Mouse (Mus musculus) stomach, embryonic 16.5 days (tissue): Measurements from ENCODE around the gene Slc2a13. TPM values are rescaled to one million over a fixed set of nuclear protein-coding genes. Genes with fewer than 3 reads are reported as not detected.

Source experiments
- ATAC-seq: fragments of 200-750 bp; cut with Nextera tagmentation; 2 replicates; pipeline ENCODE4 v1.8.0; 2017; ENCODE audit warnings: moderate number of reproducible peaks, moderate TSS enrichment; ENCODE audit not compliant: insufficient read depth, low FRiP score
- H3K27ac ChIP-seq: fragments of 300-500 bp; sonication (generic); 2 replicates; pipeline ENCODE4 v1.5.1; 2014; ENCODE audit warnings: low read length
- H3K27me3 ChIP-seq: fragments of 300-500 bp; sonication (generic); 2 replicates; pipeline ENCODE4 v1.6.1; 2014; ENCODE audit warnings: low read length, control low read depth, mixed read lengths; ENCODE audit not compliant: control insufficient read depth, insufficient read depth
- H3K36me3 ChIP-seq: fragments of 300-500 bp; sonication (generic); 2 replicates; pipeline ENCODE4 v1.6.1; 2014; ENCODE audit warnings: low read length; ENCODE audit not compliant: control insufficient read depth, insufficient read depth
- H3K4me1 ChIP-seq: fragments of 300-500 bp; sonication (generic); 2 replicates; pipeline ENCODE4 v1.6.1; 2014; ENCODE audit warnings: low read length, control low read depth, mixed read lengths; ENCODE audit not compliant: control insufficient read depth, insufficient read depth
- H3K4me2 ChIP-seq: fragments of 300-500 bp; sonication (generic); 2 replicates; pipeline ENCODE4 v1.6.1; 2014; ENCODE audit warnings: low read depth, low read length, mixed read lengths
- H3K4me3 ChIP-seq: fragments of 300-500 bp; sonication (generic); replicated peaks from 2 replicates; pipeline ENCODE4 v1.5.1; 2014; ENCODE audit warnings: mild to moderate bottlenecking, low read length
- H3K9ac ChIP-seq: fragments of 300-500 bp; sonication (generic); 2 replicates; pipeline ENCODE4 v1.6.1; 2014; ENCODE audit warnings: low read length
- H3K9me3 ChIP-seq: fragments of 300-500 bp; sonication (generic); replicated peaks from 2 replicates; pipeline ENCODE4 v1.6.1; 2016; ENCODE audit warnings: low read length, control low read depth; ENCODE audit not compliant: control insufficient read depth
- WGBS: fragments of 180-500 bp; shearing (Covaris S2); extraction: QIAGEN DNeasy Blood & Tissue Kit; methylation state at CpG from one replicate; pipeline ENCODE4 v1.1.7; 2014; 5-methylcytosine and 5-hydroxymethylcytosine counted together
- polyA plus RNA-seq: library from polyadenylated mRNA; unstranded; fragments of >200 nt; fragmentation: Nextera tagmentation; extraction: Ambion mirVana; gene quantifications from 2 replicates; pipeline ENCODE4 v1.2.1, GENCODE M21; 2015

Slc2a13 gene
- polyA plus RNA-seq, 1 experiment from 2014 or later, result 0.96 TPM

DNA sequence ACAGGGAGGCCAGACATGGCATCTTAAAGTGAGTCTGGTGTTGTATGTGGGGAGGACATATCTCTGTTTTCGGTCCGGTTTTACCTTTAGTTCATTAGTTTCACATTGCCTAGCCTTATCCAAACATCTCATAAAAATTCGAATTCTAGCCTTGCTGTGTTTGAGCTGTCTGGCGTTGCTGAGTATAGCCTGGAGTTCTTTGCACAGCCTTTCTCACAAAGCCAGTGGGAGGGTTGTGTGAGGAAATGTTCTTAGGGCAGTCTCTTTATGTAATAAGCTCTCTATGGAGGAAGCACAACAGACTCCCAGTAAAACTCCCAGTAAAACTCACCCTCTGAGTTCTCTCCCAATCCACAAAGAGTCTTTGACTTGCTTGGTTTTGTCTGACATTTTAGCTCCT, 246.0 kb downstream of the Slc2a13 start:
- no peaks in the 10 kb centered on the region for H3K27me3 ChIP-seq
- no peak overlapping the region for H3K4me2 ChIP-seq
- no peak for ATAC-seq
- H3K36me3 ChIP-seq, result no peaks in the 10 kb centered on the region
- no peak overlapping the region for H3K9ac ChIP-seq
- H3K4me1 ChIP-seq, result no peaks in the 10 kb centered on the region
- H3K27ac ChIP-seq, result no peak overlapping the region
- WGBS, result 84% methylated on average over 4 of the region's 4 CpGs
- no peak overlapping the region for H3K4me3 ChIP-seq
- no peaks in the 10 kb centered on the region for H3K9me3 ChIP-seq

- H3K36me3 ChIP-seq, result no peaks in the 10 kb centered on the region
- no peak overlapping the region for H3K27ac ChIP-seq
- no peak overlapping the region for H3K9ac ChIP-seq
- H3K27me3 ChIP-seq, result no peaks in the 10 kb centered on the region
- ATAC-seq, result no peak
- WGBS, result 62% methylated on average over 3 of the region's 3 CpGs
- no peaks in the 10 kb centered on the region for H3K9me3 ChIP-seq
- H3K4me3 ChIP-seq, result no peak overlapping the region
- no peaks in the 10 kb centered on the region for H3K4me1 ChIP-seq
- H3K4me2 ChIP-seq, result no peak overlapping the region
These were observed 253.7 kb downstream of the Slc2a13 start for GRCm38 (mm10) chr15:91319376-91319775.

GRCm38 (mm10) chr15:91316964-91317363, 256.1 kb downstream of the Slc2a13 start:
- Histone ChIP-seq H3K9me3 (no peaks in the 10 kb centered on the region), H3K4me1 (no peaks in the 10 kb centered on the region), H3K9ac (no peak overlapping the region), H3K27ac (no peak overlapping the region), H3K36me3 (no peaks in the 10 kb centered on the region), H3K27me3 (no peaks in the 10 kb centered on the region), H3K4me2 (no peak overlapping the region), H3K4me3 (no peak overlapping the region)
- 81% methylated on average over 4 of the region's 4 CpGs for WGBS
- no peak for ATAC-seq

DNA sequence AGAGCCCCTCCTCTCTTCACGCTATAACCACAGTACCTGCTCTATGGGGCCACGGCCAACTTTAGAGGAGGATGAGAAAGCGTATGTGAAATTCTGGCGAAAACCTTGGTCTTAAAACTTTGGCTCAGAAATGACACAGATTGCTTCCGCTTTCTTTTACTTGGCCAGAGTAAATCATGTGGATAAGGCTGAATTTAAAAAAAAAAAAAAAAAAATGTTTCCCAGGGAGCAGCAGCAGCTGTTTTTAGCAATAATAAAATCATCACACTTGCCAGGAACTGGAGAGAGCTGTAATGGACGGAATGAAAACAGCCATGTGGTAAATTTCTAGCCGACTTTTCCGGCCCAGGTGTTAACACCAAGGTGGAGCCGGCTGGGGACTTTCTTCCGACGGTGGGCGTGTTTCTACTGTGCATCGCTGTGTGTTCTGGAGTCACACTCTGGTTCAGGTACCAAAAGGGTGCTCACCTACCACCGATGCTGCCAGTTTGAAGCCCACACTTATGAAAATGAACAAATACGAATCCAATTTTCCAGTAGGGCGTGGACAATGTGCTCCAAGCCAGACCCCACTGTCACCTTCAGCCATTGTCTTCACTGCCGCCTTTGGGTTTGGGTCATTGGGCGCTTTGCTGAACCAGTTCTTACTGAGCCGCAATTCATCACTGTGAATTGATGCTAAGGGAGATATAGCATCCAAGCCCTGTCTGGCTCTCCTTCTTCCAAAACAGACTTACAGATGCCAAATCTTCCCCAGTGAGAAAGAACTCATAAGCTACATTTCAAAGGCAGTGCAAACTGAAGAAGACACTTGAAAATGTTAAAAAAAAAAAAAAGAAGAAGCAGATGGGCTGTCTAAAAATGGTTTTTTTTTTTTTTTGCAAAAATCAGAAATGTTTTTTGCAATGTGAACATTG, 258.4 kb downstream of the Slc2a13 start:
- Histone ChIP-seq H3K4me3 (no peak overlapping the region), H3K27ac (no peak overlapping the region), H3K9ac (no peak overlapping the region), H3K36me3 (no peaks in the 10 kb centered on the region), H3K9me3 (no peaks in the 10 kb centered on the region), H3K4me1 (no peaks in the 10 kb centered on the region), H3K27me3 (no peaks in the 10 kb centered on the region), H3K4me2 (peak overlapping the region; percentile 33)
- ATAC-seq, result peak; percentile 33; the same call in 1 of the 2 replicates
- 53% methylated on average over 19 of the region's 19 CpGs for WGBS

- H3K9me3 ChIP-seq, result no peaks in the 10 kb centered on the region
- WGBS, result 51% methylated on average over 7 of the region's 7 CpGs
- H3K27me3 ChIP-seq, result no peaks in the 10 kb centered on the region
- no peaks in the 10 kb centered on the region for H3K36me3 ChIP-seq
- H3K4me1 ChIP-seq, result no peaks in the 10 kb centered on the region
- H3K4me2 ChIP-seq, result no peak overlapping the region
- no peak for ATAC-seq
- no peak overlapping the region for H3K4me3 ChIP-seq
- H3K9ac ChIP-seq, result no peak overlapping the region
- H3K27ac ChIP-seq, result no peak overlapping the region
These were observed 268.7 kb downstream of the Slc2a13 start for GRCm38 (mm10) chr15:91304296-91304852.

- H3K36me3 ChIP-seq, result no peaks in the 10 kb centered on the region
- H3K4me2 ChIP-seq, result no peak overlapping the region
- H3K9me3 ChIP-seq, result no peaks in the 10 kb centered on the region
- no peak for ATAC-seq
- H3K27me3 ChIP-seq, result no peaks in the 10 kb centered on the region
- WGBS, result 11% methylated on average over 3 of the region's 3 CpGs
- H3K4me3 ChIP-seq, result no peak overlapping the region
- H3K27ac ChIP-seq, result no peak overlapping the region
- no peak overlapping the region for H3K9ac ChIP-seq
- H3K4me1 ChIP-seq, result no peaks in the 10 kb centered on the region
These were observed 271.7 kb downstream of the Slc2a13 start for GRCm38 (mm10) chr15:91301366-91301765.

DNA sequence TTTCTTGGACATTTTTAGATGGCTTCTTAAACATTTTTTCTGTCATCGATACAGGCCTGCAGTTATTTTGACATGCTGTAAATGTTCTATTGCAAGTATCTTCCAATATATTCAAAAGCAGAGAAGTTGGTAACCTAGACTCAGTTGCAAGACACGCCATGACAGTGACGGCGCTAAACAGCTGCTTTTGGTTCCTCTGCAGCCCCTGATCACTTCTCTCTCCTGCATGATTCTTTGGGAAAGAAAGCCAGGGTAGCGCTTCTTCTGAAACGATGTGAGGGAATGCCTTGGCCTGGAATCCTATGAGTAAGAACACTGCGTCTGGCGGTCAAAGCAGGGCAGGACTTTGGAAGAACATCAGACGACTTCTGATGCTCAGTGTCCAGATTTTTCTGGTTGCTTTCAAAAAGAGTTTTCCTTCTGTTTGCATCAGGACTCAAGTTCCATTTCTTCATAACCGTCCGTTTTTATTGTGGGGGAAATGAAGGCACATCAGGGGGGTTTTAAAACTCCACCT, 273.7 kb downstream of the Slc2a13 start:
- no peaks in the 10 kb centered on the region for H3K4me1 ChIP-seq
- no peaks in the 10 kb centered on the region for H3K36me3 ChIP-seq
- H3K27me3 ChIP-seq, result no peaks in the 10 kb centered on the region
- H3K9me3 ChIP-seq, result no peaks in the 10 kb centered on the region
- no peak overlapping the region for H3K4me3 ChIP-seq
- no peak for ATAC-seq
- 78% methylated on average over 11 of the region's 11 CpGs for WGBS
- no peak overlapping the region for H3K4me2 ChIP-seq
- H3K27ac ChIP-seq, result no peak overlapping the region
- no peak overlapping the region for H3K9ac ChIP-seq

- H3K9ac ChIP-seq, result no peak overlapping the region
- no peak overlapping the region for H3K27ac ChIP-seq
- 84% methylated on average over 3 of the region's 3 CpGs for WGBS
These were observed 289.6 kb downstream of the Slc2a13 start for GRCm38 (mm10) chr15:91283418-91283817.

DNA sequence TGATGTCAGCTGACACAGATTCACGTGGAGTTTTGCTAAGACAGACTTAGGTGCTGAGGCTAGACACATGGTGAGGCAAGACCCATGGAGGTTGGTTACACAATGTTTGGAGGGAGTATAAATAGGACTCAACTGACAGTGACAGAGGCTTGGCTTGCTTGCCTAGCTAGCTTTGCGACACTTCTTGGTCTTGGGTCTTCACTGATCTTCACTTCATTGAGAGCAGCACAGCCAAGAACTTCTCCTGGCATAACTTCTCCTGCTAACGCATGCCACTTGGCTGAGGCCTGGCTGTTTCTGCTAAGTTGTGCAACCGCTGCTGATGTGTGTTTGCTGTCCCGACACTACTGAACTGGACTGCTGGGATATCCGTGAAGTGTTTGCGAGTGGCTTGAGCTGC, 290.2 kb downstream of the Slc2a13 start:
- H3K27me3 ChIP-seq, result no peaks in the 10 kb centered on the region
- H3K27ac ChIP-seq, result no peak overlapping the region
- WGBS, result 85% methylated on average over 7 of the region's 7 CpGs
- ATAC-seq, result no peak
- H3K9me3 ChIP-seq, result peaks cover 6% of the 10 kb centered on the region; the same call in 1 of the 2 replicates
- no peak overlapping the region for H3K9ac ChIP-seq
- H3K4me1 ChIP-seq, result no peaks in the 10 kb centered on the region
- H3K36me3 ChIP-seq, result no peaks in the 10 kb centered on the region
- no peak overlapping the region for H3K4me2 ChIP-seq
- no peak overlapping the region for H3K4me3 ChIP-seq

More at GRCm38 (mm10) chr15:91283418-91283817, 289.6 kb downstream of the Slc2a13 start:
- Histone ChIP-seq H3K4me1 (no peaks in the 10 kb centered on the region), H3K4me2 (no peak overlapping the region), H3K4me3 (no peak overlapping the region), H3K36me3 (no peaks in the 10 kb centered on the region), H3K27me3 (no peaks in the 10 kb centered on the region), H3K9me3 (peaks cover 6% of the 10 kb centered on the region; the same call in 1 of the 2 replicates)
- ATAC-seq, result no peak
